Mouse (Mus musculus) cerebellum, postnatal 14 days (tissue): ENCODE data around the gene Itgb5.

ENCODE experiments used
- DNase-seq, 2 experiments: peaks; one replicate each; pipeline ENCODE4 v3.0.0; 2021; ENCODE audit warnings: mixed read lengths in 2 of 2

Itgb5 gene

DNA sequence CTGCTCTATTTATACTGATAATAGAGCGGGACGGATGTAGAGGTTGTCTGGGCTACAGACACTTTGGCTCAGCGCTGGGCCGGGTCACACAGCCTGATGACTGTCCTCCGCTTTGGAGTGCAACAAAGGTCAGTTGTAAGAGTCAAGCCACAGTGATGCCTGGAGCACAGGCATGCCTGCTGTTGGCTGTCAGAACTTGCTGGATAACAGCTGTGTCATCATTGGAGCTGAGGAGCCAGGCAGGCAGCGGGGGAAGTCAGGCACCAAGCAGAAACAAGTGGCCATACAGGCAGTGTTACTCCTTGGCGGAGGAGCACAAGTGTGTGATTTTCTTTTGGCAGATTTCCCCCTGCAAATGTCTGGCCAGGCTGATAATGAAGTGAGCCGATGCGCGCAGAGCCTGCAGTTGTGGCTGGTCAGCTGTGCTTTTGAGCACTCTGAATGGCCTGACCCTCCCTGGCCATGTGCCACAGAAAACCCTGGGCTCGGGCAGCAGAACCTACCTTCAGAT, 111.9 kb downstream of the Itgb5 start:
- DNase-seq: peak; percentile 65 to 67

GRCm38 (mm10) chr16:33942341-33942740, 112.9 kb downstream of the Itgb5 start:
- peak; percentile 35 to 66 for DNase-seq

DNA sequence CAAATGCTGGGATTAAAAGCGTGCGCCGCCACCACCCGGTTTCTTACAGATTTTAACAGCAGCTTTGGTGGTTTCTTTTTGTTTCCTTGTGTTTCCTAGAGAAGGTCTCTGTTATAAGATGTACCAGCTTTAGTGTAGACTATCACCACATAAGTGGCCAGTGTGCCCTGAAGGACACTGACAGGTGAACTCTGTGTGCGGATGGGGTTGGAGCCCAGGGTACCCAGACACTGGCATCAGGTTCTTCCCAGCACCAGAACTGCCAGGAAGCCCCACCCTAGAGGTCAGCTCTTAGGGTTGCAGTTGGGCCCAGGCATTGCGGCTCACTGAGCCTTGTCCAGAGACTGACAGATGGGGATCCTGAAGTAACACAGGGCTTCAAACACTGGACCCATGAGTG, 113.9 kb downstream of the Itgb5 start:
- no peak for DNase-seq

DNA sequence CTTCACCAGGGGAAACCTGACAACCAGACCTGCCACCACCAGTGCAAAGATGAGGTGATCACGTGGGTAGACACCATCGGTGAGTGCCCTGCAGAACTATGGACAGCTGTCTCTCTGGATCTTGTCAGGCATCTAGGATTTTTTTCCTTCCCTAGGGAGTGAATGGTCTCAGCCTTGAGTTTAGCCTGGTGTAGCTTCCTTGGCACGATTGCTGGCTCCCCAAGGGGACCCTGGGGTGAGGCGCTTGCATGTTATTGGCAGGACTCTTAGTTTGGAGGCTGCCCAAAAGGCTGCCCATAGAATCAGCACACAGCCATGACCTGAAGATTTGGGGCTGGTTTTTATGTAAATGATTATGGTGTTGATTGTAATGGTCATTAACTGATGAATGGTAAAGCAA, 114.7 kb downstream of the Itgb5 start:
- peak; percentile 67 to 80 for DNase-seq

DNA sequence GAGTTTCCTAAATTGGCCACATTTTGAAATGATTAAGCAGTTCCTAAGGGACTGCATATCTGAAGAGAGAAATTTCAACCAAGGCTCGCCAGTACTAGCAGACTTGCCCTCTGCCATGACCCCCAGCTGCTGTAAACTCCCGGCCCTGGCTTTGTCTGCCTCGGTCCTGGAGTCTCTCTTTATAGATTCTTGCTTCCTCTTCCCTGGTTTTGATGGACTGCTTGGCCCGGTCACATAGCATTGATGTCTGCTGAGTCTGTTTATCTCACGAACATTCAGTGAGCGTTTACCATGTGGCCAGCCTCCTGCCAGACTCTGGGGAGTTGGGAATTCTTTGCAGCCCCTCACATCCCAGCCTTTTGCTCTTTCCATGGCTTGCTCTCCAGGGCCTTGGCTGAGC, 115.3 kb downstream of the Itgb5 start:
- DNase-seq: no peak

DNA sequence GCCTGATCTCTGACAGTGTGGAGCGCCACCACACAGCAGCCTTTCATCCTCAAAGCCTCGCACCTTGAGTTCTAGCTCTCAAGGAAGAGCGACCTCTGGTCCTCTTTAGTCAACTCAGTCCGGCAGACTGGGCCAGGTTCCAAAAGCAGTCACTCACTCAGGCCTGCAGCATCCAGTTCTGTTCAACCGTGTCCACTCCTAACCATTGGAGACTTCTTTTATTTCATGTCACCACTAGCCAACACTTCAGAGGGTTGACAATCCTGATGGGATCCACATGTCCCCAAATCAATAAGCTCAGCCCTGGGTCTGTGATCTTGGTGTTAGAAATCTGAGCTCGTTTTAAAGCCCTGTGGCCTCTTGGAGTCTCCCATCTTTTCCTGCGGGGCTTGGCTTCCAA, 116.6 kb downstream of the Itgb5 start:
- no peak for DNase-seq

- peak; percentile 47 to 49 for DNase-seq
These were observed 118.5 kb downstream of the Itgb5 start for GRCm38 (mm10) chr16:33947664-33948571.

DNA sequence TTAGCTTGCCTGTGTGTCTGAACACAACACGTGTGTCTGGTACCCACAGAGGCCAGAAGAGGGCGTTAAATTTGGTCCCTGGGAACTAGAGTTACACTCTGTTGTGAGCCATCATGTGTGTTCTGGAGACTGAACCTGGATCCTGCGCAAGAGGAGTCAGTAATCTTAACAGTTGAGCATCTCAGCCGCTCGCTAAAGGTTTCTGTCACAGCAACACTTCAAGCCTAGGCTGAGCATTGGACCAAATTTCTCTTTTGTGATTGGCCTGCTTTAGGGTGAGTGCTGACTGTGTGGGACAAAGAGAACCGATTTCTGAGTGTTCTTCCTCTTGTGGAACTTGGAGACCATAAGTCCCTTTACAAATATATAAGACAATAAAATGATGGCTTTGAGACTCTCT, 120.9 kb downstream of the Itgb5 start:
- DNase-seq: peak in 1 of 2 experiments; percentile 33

GRCm38 (mm10) chr16:33950830-33951229, 121.4 kb downstream of the Itgb5 start:
- DNase-seq: peak; percentile 94 to 96

DNA sequence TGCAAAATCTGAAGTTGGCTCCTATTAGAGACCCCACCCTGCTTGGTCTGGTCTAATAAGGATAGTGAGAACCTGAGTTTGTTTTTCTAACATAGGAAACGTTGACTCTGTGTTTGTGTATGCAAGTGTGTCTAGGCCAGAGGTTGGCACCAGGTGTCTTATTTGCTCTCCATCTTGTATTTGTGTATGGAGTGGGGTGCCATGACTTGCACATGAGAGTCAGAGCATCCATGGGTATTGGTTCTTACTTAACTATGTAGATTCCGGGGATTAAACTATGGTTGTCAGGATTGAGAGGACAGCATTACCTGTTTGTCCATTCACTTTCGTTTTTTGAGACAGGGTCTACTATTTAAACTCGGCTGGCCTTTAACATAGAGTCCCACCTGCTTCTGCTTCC, 123.5 kb downstream of the Itgb5 start:
- DNase-seq: no peak

GRCm38 (mm10) chr16:33954793-33955192, 125.3 kb downstream of the Itgb5 start:
- DNase-seq: no peak

DNA sequence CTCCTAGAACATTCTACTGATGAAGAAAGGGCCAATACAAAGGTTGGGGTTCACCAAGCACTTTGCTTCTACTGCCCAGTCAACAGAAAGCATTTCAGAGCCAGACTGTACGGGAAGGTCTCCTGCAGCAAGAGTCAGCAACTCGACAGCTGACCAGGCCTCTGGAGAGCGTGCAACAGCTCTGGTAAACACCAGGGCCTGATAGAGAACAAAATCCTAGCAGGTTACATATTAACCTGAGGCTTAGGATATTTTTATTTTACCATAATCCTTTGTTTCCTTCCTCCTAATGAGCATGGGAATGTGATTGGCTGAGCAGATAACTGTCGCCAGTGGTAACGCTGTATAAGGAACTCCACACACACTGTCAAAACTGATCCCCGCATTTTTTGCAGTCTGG, 134.0 kb downstream of the Itgb5 start:
- no peak for DNase-seq

- no peak for DNase-seq
These were observed 136.5 kb downstream of the Itgb5 start for GRCm38 (mm10) chr16:33965878-33966537.

- peak; percentile 89 to 92 for DNase-seq
These were observed 137.2 kb downstream of the Itgb5 start, which contains the start of gene Umps for GRCm38 (mm10) chr16:33966538-33967282. Gene Umps, minus strand, starts transcription at chr16:33967038.

DNA sequence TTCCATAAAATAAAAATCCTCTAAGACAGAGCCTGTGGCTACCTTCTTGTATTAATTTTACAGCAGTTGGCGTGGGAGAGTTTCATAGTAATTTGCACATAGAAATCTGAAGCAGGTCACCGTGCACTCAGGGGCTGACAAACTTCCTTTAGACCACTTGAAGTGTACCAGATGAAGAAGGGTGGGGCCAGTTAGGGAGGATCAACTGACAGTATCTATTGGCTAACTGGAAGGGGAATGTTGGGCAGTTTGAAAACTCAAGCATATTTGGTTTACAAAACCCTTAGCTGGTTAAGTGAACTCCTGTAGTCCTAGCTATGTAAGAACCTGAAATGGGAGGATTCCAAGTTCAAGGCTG, 137.8 kb downstream of the Itgb5 start:
- DNase-seq: peak in 1 of 2 experiments; percentile 34

DNA sequence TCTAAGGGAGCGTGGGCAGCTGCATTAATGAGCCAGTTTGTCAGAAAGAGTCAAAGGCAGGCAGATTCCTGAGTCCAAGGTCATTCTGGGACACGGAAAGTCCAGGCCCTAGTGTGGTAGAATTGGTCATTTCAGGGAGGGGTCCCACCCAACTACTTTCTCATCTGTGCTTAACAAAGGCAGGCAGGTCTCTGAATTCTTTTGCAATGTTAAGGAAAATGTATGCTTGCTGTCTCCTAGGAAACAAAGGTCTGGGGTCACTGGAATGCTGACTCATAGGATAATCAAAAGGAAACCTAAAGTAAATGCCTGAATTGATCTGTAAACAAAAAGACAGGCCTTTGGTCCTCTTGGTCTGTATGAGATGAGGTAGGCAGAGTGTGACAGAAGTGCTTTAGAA, 150.4 kb downstream of the Itgb5 start:
- no peak for DNase-seq

DNA sequence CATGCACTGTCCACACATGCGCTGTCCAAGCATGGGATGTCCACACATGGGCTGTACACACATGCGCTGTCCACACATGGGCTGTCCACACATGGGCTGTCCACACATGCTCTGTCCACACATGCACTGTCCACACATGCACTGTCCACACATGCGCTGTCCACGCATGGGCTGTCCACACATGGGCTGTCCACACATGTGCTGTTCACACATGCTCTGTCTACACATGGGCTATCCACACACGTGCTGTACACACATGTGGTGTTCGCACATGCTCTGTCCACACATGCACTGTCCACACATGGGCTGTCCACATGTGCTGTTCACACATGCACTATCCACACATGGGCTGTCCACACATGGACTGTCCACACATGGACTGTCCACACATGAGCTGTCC, 154.2 kb downstream of the Itgb5 start:
- DNase-seq: no peak

- no peak for DNase-seq
These were observed 155.9 kb downstream of the Itgb5 start for GRCm38 (mm10) chr16:33985372-33985771.

DNA sequence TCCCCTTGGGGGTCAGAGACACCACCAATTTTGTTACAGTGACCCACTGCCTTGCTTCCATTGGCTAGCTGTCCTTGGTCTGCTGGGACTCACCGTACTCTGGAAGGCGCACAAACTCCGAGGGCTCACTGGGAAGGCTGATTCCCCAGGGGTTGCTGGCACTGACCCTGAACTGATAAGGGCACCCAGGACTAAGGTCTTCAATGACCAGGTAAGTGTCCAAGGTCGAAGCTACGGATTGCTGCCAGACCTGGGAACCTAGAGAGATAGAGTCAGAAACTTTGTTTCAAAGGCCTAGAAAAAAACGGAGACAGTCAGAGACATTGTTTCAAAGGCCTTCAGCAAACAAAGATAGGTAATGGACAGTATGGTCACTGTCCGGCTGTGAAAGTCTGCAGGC, 157.5 kb downstream of the Itgb5 start:
- no peak for DNase-seq

DNA sequence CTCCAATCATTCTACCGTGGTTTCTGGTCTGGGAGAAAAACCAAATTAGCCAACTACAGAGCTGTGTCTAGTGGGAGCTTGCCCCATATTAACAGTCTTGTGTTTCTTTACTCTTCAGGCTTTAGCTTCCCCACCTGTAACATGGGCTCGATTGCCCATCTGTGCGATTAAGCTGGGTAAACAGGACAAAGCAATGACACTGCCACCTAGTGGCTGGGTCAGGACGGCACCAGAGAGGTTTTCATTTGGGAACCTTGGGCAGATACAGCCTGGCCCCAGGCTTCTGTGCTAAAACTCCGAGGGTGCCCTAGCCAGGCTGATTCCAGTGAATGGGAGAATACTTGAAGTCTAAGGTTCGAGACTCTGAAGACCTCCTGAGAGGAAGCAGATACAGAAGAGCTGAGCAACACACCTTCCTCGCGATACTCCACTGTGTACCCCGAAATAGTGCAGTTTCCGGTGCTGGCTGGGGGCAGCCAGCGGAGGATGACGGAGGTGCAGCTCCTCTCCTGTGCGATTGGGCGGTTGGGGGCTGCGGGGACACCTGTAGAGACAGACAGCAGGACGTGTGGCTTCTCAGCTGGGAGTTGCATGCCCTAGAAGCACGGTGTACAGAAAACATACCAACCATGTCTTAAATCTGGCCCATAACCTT, 159.0 kb downstream of the Itgb5 start:
- DNase-seq: peak; percentile 54 to 56

- DNase-seq: no peak
These were observed 159.6 kb downstream of the Itgb5 start for GRCm38 (mm10) chr16:33989106-33989505.

- DNase-seq: no peak
These were observed 161.2 kb downstream of the Itgb5 start for GRCm38 (mm10) chr16:33990712-33991111.

- peak; percentile 41 to 53 for DNase-seq
These were observed 164.9 kb downstream of the Itgb5 start for GRCm38 (mm10) chr16:33994321-33994720.
